8 mouse cellular contexts compared by ENCODE assay signal in genomic region chr19:37560080-37560427, GRCm38 (mm10). TPM values are rescaled to one million over a fixed set of nuclear protein-coding genes. Genes with fewer than 3 reads are reported as not detected.
DNase-seq lines count a peak whose midpoint lies in the region; ATAC-seq and TF ChIP-seq lines count a peak whose summit lies in the region.

No protein-coding gene starts in this region.

- intact Hi-C loops in heart, postnatal 36 days (cut with DNase I): loop anchor here (5.0 kb wide), 1 partner anchor 123 kb away; no protein-coding TSS in a partner anchor

- peaks cover 24% of the 10 kb centered on the region for H3K36me3 ChIP-seq in G1E (replicated peaks)
- no peaks in the 10 kb centered on the region for H3K36me3 ChIP-seq in hindbrain, postnatal 0 days (ENCODE audit: insufficient read depth, low read length)
- H3K36me3 ChIP-seq in liver, embryonic 13.5 days: no peaks in the 10 kb centered on the region

- DNase-seq in heart, adult 11 months: peak; percentile 88
- DNase-seq in heart, postnatal 36 days: no peak
- DNase-seq in G1E (ENCODE audit: low spot score): no peak
- no peak for DNase-seq in hindbrain, postnatal 0 days (ENCODE audit: low spot score)
- DNase-seq in liver, embryonic 13.5 days: no peak
- DNase-seq in urinary bladder, postnatal 14 days (ENCODE audit: low spot score): no peak
- DNase-seq in urinary bladder, postnatal 4 days (ENCODE audit: low spot score in 2 of 2): no peak
- no peak for DNase-seq in right cerebral cortex, postnatal 14 days

- H3K9me3 ChIP-seq in G1E (replicated peaks): no peaks in the 10 kb centered on the region
- H3K9me3 ChIP-seq in hindbrain, postnatal 0 days (ENCODE audit: low read length): no peaks in the 10 kb centered on the region
- H3K9me3 ChIP-seq in liver, embryonic 13.5 days (replicated peaks): no peaks in the 10 kb centered on the region

- 32% methylated on average over 6 of the region's 6 CpGs for WGBS in hindbrain, postnatal 0 days
- 16% methylated on average over 6 of the region's 6 CpGs for WGBS in liver, embryonic 13.5 days (ENCODE audit: insufficient replicate concordance)

- ATAC-seq in G1E (ENCODE audit: extremely low read depth, insufficient number of reproducible peaks, low FRiP score, poor library complexity, severe bottlenecking): no peak
- no peak for ATAC-seq in hindbrain, postnatal 0 days
- no peak for ATAC-seq in liver, embryonic 13.5 days (ENCODE audit: low read depth)

- H3K27me3 ChIP-seq in G1E (ENCODE audit: insufficient read depth, low read length): no peaks in the 10 kb centered on the region
- no peaks in the 10 kb centered on the region for H3K27me3 ChIP-seq in hindbrain, postnatal 0 days (ENCODE audit: insufficient read depth, low read length)
- no peaks in the 10 kb centered on the region for H3K27me3 ChIP-seq in liver, embryonic 13.5 days

- H3K4me1 ChIP-seq in G1E (ENCODE audit: insufficient read depth, low read depth, low read length): peaks cover 85% of the 10 kb centered on the region
- peaks cover 4% of the 10 kb centered on the region; the same call in 1 of the 2 replicates for H3K4me1 ChIP-seq in hindbrain, postnatal 0 days (ENCODE audit: insufficient read depth, low read length)
- H3K4me1 ChIP-seq in liver, embryonic 13.5 days (replicated peaks): peaks cover 84% of the 10 kb centered on the region

- peak overlapping the region; percentile 39 for H3K4me2 ChIP-seq in hindbrain, postnatal 0 days (ENCODE audit: low read depth, low read length)
- peak overlapping the region; percentile 57 for H3K4me2 ChIP-seq in liver, embryonic 13.5 days

- peak overlapping the region; percentile 56; the same call in 1 of the 2 replicates for H3K4me3 ChIP-seq in G1E (ENCODE audit: low read depth, low read length)
- no peak overlapping the region for H3K4me3 ChIP-seq in hindbrain, postnatal 0 days (ENCODE audit: low read length)
- H3K4me3 ChIP-seq in liver, embryonic 13.5 days (replicated peaks): peak overlapping the region; percentile 16

- no peak for TF ChIP-seq CTCF in G1E (IDR thresholded peaks at IDR 0.05; ENCODE audit: low read depth, low read length)
- TF ChIP-seq CTCF in hindbrain, postnatal 0 days (IDR thresholded peaks at IDR 0.05; ENCODE audit: low read depth): no peak

- no peak overlapping the region for H3K9ac ChIP-seq in hindbrain, postnatal 0 days (replicated peaks; ENCODE audit: low read length)
- H3K9ac ChIP-seq in liver, embryonic 13.5 days: peak overlapping the region; percentile 62

- H3K27ac ChIP-seq in hindbrain, postnatal 0 days: no peak overlapping the region
- peak overlapping the region; percentile 88 for H3K27ac ChIP-seq in liver, embryonic 13.5 days

RNA-seq across cellular contexts. Expression of gene Exoc6, which starts 9.8 kb away (rescaled TPM):
- 10 to 100 TPM; 32.6 to 32.9 TPM for total RNA-seq in heart, postnatal 36 days (2021)
- total RNA-seq in G1E (2014; fragmentation: Nextera tagmentation) (90.4 and 92.8 TPM in 2 replicates), G1E (2017) (100 and 117 TPM in 2 replicates)
- polyA plus RNA-seq in G1E (2012): 25.6 and 26.0 TPM in 2 replicates
- total RNA-seq in hindbrain, postnatal 0 days (2014; rRNA removed): 18.4 and 18.9 TPM in 2 replicates
- polyA plus RNA-seq in hindbrain, postnatal 0 days (2015; fragmentation: Nextera tagmentation; extraction: Ambion mirVana): 18.6 and 18.8 TPM in 2 replicates
- 34.3 and 41.6 TPM in 2 replicates for polyA plus RNA-seq in liver, embryonic 13.5 days (2015; fragmentation: Nextera tagmentation; extraction: Ambion mirVana)
